Mouse (Mus musculus): Measurements from ENCODE around the gene Cep85l. TPM values are rescaled to one million over a fixed set of nuclear protein-coding genes. Genes with fewer than 3 reads are reported as not detected.

Gene Cep85l
- polyA plus RNA-seq (2015; fragmentation: Illumina TruSeq; extraction: RNeasy Lipid Tissue Mini Kit (QIAGEN cat#74804); ENCODE audit: insufficient read depth, low read depth, low replicate concordance) = 1.9 TPM

DNA sequence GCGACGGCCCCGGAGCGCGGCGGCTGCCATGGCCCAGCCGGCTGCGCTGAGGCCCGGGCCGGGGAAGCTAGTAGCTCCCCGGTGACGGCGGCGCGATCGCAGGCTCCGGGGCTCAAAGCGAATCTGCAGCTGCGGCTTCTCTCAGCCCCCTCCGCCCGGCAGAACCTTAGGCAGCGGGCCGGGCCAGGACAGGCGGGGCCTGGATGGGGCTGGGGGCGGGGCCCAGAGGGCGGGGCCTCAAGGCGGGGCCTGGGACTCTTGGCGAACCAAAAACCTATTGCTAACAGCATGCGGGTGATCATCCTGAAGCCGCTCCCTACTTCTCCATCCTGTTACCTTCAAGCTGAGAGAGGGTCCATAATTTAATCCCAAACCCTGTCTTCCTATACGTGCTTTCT, at the start of gene Cep85l:
Gene Cep85l, minus strand, starts transcription at position 239 of the 398 bp plus-strand sequence.

GRCm38 (mm10) chr10:53337162-53337923, 42.4 kb downstream of the Cep85l start, which contains the start of gene Pln:
TSS of gene Pln (plus strand) at chr10:53337667.

Other genes with a start within 250 kb of the Cep85l start
- 1.7 TPM for gene Pln, start 42.3 kb downstream of the Cep85l start, polyA plus RNA-seq (2015; fragmentation: Illumina TruSeq; extraction: RNeasy Lipid Tissue Mini Kit (QIAGEN cat#74804); ENCODE audit: insufficient read depth, low read depth, low replicate concordance)
- 6.6 TPM for gene Asf1a, start 216.8 kb upstream of the Cep85l start, polyA plus RNA-seq (2015; fragmentation: Illumina TruSeq; extraction: RNeasy Lipid Tissue Mini Kit (QIAGEN cat#74804); ENCODE audit: insufficient read depth, low read depth, low replicate concordance)